Mouse (Mus musculus) hindbrain, embryonic 11.5 days (tissue): ENCODE measurements around the gene Stam. TPM values are rescaled to one million over a fixed set of nuclear protein-coding genes. Genes with fewer than 3 reads are reported as not detected.

Experiments used
- ATAC-seq: fragments of 200-750 bp; cut with Nextera tagmentation; 2 replicates; pipeline ENCODE4 v1.8.0; 2017; ENCODE audit warnings: mild to moderate bottlenecking, moderate TSS enrichment, moderate library complexity; ENCODE audit not compliant: low FRiP score
- DNase-seq: peaks from one replicate; pipeline ENCODE4 v3.0.0-alpha.2; 2015; ENCODE audit warnings: low spot score
- H3K27ac ChIP-seq: fragments of 300-500 bp; sonication (generic); 2 replicates; pipeline ENCODE4 v1.5.1; 2014; ENCODE audit warnings: mild to moderate bottlenecking, low read depth, low read length
- H3K27me3 ChIP-seq: fragments of 300-500 bp; sonication (generic); 2 replicates; pipeline ENCODE4 v1.6.1; 2014; ENCODE audit warnings: mild to moderate bottlenecking, low read length, moderate library complexity, mixed read lengths; ENCODE audit not compliant: control insufficient read depth, insufficient read depth
- H3K36me3 ChIP-seq: fragments of 300-500 bp; sonication (generic); 2 replicates; pipeline ENCODE4 v1.6.1; 2014; ENCODE audit warnings: mild to moderate bottlenecking, low read length, moderate library complexity, mixed read lengths; ENCODE audit not compliant: control insufficient read depth, insufficient read depth
- H3K4me1 ChIP-seq: fragments of 300-500 bp; sonication (generic); replicated peaks from 2 replicates; pipeline ENCODE4 v1.6.1; 2014; ENCODE audit warnings: low read length, mixed read lengths; ENCODE audit not compliant: control insufficient read depth, insufficient read depth
- H3K4me2 ChIP-seq: fragments of 300-500 bp; sonication (generic); replicated peaks from 2 replicates; pipeline ENCODE4 v1.6.1; 2014; ENCODE audit warnings: mild to moderate bottlenecking, low read depth, low read length
- H3K4me3 ChIP-seq: fragments of 300-500 bp; sonication (generic); 2 replicates; pipeline ENCODE4 v1.5.1; 2014; ENCODE audit warnings: low read depth, low read length
- H3K9ac ChIP-seq: fragments of 300-500 bp; sonication (generic); 2 replicates; pipeline ENCODE4 v1.6.1; 2014; ENCODE audit warnings: low read depth, low read length
- H3K9me3 ChIP-seq: fragments of 300-500 bp; sonication (generic); 2 replicates; pipeline ENCODE4 v1.6.1; 2016; ENCODE audit warnings: low read length; ENCODE audit not compliant: control insufficient read depth
- WGBS: fragments of 180-500 bp; shearing (Covaris S2); extraction: QIAGEN DNeasy Blood & Tissue Kit; methylation state at CpG from one replicate; pipeline ENCODE4 v1.1.7; 2014; 5-methylcytosine and 5-hydroxymethylcytosine counted together
- polyA plus RNA-seq: library from polyadenylated mRNA; unstranded; fragments of >200 nt; fragmentation: Nextera tagmentation; extraction: Ambion mirVana; gene quantifications from 2 replicates; pipeline ENCODE4 v1.2.1, GENCODE M21; 2014

The Stam gene
- polyA plus RNA-seq, 1 experiment from 2014 or later = 116 TPM

GRCm38 (mm10) chr2:14139590-14139989 lies 65.7 kb downstream of the Stam start:
- H3K4me2 ChIP-seq = no peak overlapping the region
- 0 out of 2 replicates have a peak, but pooled peaks cover 2% of the 10 kb centered on the region for H3K36me3 ChIP-seq
- no peaks in the 10 kb centered on the region for H3K27me3 ChIP-seq
- 82% methylated on average over 6 of the region's 6 CpGs for WGBS
- no peaks in the 10 kb centered on the region for H3K4me1 ChIP-seq
- no peak overlapping the region for H3K27ac ChIP-seq
- H3K4me3 ChIP-seq = no peak overlapping the region
- ATAC-seq = no peak
- no peaks in the 10 kb centered on the region for H3K9me3 ChIP-seq
- DNase-seq = no peak
- no peak overlapping the region for H3K9ac ChIP-seq

DNA sequence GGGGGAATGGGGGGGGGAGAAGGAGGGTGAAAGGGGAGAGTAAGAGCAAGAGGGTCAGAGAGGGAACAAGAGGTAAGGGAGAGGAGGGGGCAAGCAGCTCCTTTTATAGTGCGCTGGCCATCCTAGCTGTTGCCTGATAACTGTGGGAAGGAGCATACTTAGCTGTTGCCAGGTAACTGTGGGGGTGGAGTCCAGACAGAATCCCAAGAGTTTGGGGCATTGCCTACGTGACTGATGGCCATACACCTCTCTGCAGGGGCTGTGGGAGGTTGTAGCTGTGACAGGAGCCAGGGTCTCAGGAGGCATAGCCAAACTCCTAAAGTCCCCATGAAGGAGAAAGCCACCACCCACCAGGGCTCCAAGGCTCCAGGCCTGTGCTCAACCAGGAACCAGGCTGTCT lies 66.1 kb downstream of the Stam start:
- WGBS = 51% methylated on average over 2 of the region's 2 CpGs
- Histone ChIP-seq H3K27ac (no peak overlapping the region), H3K9ac (no peak overlapping the region), H3K4me3 (no peak overlapping the region), H3K36me3 (0 out of 2 replicates have a peak, but pooled peaks cover 2% of the 10 kb centered on the region), H3K27me3 (no peaks in the 10 kb centered on the region), H3K4me1 (no peaks in the 10 kb centered on the region), H3K9me3 (no peaks in the 10 kb centered on the region), H3K4me2 (no peak overlapping the region)
- ATAC-seq (no peak), DNase-seq (no peak)

GRCm38 (mm10) chr2:14145311-14145710 lies 71.4 kb downstream of the Stam start:
- no peaks in the 10 kb centered on the region for H3K4me1 ChIP-seq
- no peak overlapping the region for H3K4me3 ChIP-seq
- H3K9me3 ChIP-seq = no peaks in the 10 kb centered on the region
- 88% methylated on average over 3 of the region's 3 CpGs for WGBS
- H3K9ac ChIP-seq = no peak overlapping the region
- H3K27me3 ChIP-seq = no peaks in the 10 kb centered on the region
- no peak for DNase-seq
- H3K36me3 ChIP-seq = 0 out of 2 replicates have a peak, but pooled peaks cover 2% of the 10 kb centered on the region
- H3K27ac ChIP-seq = no peak overlapping the region
- no peak for ATAC-seq
- H3K4me2 ChIP-seq = no peak overlapping the region

- Histone ChIP-seq H3K9ac (no peak overlapping the region), H3K9me3 (no peaks in the 10 kb centered on the region), H3K27me3 (no peaks in the 10 kb centered on the region), H3K4me3 (no peak overlapping the region), H3K4me1 (no peaks in the 10 kb centered on the region), H3K36me3 (0 out of 2 replicates have a peak, but pooled peaks cover 2% of the 10 kb centered on the region), H3K27ac (no peak overlapping the region), H3K4me2 (no peak overlapping the region)
- no peak for ATAC-seq
- WGBS = 89% methylated on average over 2 of the region's 2 CpGs
- peak; percentile 16 for DNase-seq
Measured at GRCm38 (mm10) chr2:14146913-14147312, 73.0 kb downstream of the Stam start.

DNA sequence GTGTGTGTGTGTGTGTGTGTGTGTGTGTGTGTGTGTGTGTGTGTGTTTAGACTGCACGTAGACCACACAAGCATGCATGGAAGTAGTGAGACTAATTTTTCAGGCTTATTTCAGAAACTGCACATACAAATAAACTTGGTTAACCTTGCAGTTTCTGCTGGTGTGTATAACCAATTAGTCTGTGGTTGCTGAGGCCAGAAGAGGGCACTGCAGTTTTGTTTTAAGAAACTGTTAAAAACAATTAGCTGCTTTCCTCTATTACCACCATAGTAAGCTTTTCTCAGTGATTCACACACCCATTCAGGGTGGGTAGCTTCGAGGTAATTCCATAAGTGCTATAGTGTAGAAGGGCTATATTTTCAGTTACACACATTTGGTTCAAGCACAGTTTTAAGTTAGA lies 76.9 kb downstream of the Stam start:
- Histone ChIP-seq H3K27ac (no peak overlapping the region), H3K27me3 (no peaks in the 10 kb centered on the region), H3K4me3 (no peak overlapping the region), H3K9me3 (no peaks in the 10 kb centered on the region), H3K4me1 (no peaks in the 10 kb centered on the region), H3K4me2 (no peak overlapping the region), H3K36me3 (no peaks in the 10 kb centered on the region), H3K9ac (no peak overlapping the region)
- ATAC-seq (no peak), DNase-seq (no peak)
- 92% methylated on average over 2 of the region's 2 CpGs for WGBS

GRCm38 (mm10) chr2:14151854-14152253 lies 78.0 kb downstream of the Stam start:
- H3K9me3 ChIP-seq = no peaks in the 10 kb centered on the region
- no peak overlapping the region for H3K4me2 ChIP-seq
- H3K36me3 ChIP-seq = no peaks in the 10 kb centered on the region
- no peak overlapping the region for H3K27ac ChIP-seq
- no peak overlapping the region for H3K9ac ChIP-seq
- H3K4me1 ChIP-seq = no peaks in the 10 kb centered on the region
- H3K4me3 ChIP-seq = no peak overlapping the region
- H3K27me3 ChIP-seq = no peaks in the 10 kb centered on the region
- DNase-seq (no peak), ATAC-seq (no peak)
- 93% methylated on average over 6 of the region's 6 CpGs for WGBS

- Histone ChIP-seq H3K9ac (no peak overlapping the region), H3K27ac (no peak overlapping the region), H3K27me3 (no peaks in the 10 kb centered on the region), H3K4me3 (no peak overlapping the region), H3K36me3 (no peaks in the 10 kb centered on the region), H3K9me3 (no peaks in the 10 kb centered on the region), H3K4me1 (no peaks in the 10 kb centered on the region), H3K4me2 (no peak overlapping the region)
- ATAC-seq (no peak), DNase-seq (no peak)
- WGBS = 93% methylated on average over 3 of the region's 3 CpGs
Measured at GRCm38 (mm10) chr2:14159047-14159446, 85.1 kb downstream of the Stam start.

DNA sequence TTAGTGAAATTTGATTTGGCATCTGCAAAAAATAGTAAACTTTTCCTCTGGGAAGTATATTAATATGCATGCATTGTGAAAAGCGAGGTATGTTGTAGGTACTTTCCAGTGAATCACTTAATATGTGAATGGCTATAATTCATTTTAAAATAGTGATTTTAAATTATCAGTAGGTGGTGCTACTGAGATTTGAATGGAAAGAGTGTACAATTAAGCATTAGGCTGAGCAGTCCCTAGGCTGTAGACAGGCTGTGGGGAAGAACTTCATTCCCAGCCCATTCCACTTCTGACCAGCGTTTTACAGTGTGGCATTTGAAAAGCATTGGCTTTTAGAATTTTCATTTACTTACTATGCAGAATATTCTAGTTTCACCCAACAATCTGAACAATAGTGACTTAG lies 85.9 kb downstream of the Stam start:
- H3K4me3 ChIP-seq = no peak overlapping the region
- ATAC-seq (no peak), DNase-seq (no peak)
- H3K36me3 ChIP-seq = no peaks in the 10 kb centered on the region
- H3K27ac ChIP-seq = no peak overlapping the region
- H3K9ac ChIP-seq = no peak overlapping the region
- no peaks in the 10 kb centered on the region for H3K4me1 ChIP-seq
- H3K9me3 ChIP-seq = no peaks in the 10 kb centered on the region
- 79% methylated on average over 2 of the region's 2 CpGs for WGBS
- no peaks in the 10 kb centered on the region for H3K27me3 ChIP-seq
- H3K4me2 ChIP-seq = no peak overlapping the region

- Histone ChIP-seq H3K9ac (no peak overlapping the region), H3K27me3 (no peaks in the 10 kb centered on the region), H3K4me3 (no peak overlapping the region), H3K4me2 (no peak overlapping the region), H3K36me3 (no peaks in the 10 kb centered on the region), H3K27ac (no peak overlapping the region), H3K4me1 (no peaks in the 10 kb centered on the region), H3K9me3 (no peaks in the 10 kb centered on the region)
- 85% methylated on average over 5 of the region's 5 CpGs for WGBS
- ATAC-seq (no peak), DNase-seq (no peak)
Measured at GRCm38 (mm10) chr2:14164459-14165030, 90.6 kb downstream of the Stam start.
